Mouse (Mus musculus) spleen, postnatal 4 days (tissue): ENCODE data around the gene Mss51.
A peak's percentile ranks its signal among the peaks of the same experiment; 100 is the strongest.

Experiments
- DNase-seq, 2 experiments: peaks; one replicate each; pipeline ENCODE4 v3.0.0; 2022; ENCODE audit warnings: low spot score in 2 of 2

The Mss51 gene

DNA sequence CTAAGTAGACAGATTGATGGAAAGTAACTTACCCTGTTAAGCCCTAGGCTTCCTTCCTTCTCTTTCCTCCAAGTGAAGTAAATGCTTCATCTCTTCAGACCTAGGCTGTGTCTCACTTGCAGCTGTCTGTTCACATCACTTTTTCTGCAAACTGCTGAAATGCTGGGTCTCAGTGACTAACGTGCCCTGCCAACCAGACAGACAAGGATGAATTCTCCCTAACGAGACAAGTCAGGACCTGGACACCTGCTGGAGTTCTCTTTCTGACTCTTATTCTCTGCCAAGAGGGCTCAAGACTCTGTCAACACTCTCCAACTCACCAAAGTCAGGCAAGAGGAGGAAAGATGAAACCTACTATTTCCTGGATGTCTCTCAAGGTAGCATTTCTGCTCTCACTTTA lies at the start of gene Mss51:
Gene Mss51 (minus strand): TSS at position 299 of the 400 bp plus-strand sequence.
- DNase-seq, result no peak

DNA sequence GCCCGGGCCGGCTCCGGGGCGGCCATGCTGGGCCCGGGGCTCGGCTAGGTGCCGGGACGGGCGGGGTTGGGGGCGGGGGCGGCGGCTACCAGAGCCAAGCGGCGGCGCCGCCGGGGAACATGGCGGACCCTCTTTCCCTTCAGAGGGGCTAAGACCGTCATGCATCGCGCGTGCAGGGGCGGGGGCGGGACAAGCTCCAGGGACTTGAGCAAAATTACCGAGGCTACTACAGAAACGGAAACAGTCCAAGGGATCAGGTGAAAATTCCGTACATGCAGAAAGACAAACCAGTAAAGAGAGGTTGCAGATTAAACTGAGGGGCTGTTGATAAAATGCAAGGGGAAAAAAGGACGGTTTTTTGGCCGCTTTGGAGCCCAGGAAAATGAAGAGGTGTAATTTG lies 49.7 kb upstream of the Mss51 start, which contains the start of gene Ppp3cb:
Gene Ppp3cb (minus strand): TSS at position 159 of the 400 bp plus-strand sequence.
- peak; percentile 78 to 88 for DNase-seq

DNA sequence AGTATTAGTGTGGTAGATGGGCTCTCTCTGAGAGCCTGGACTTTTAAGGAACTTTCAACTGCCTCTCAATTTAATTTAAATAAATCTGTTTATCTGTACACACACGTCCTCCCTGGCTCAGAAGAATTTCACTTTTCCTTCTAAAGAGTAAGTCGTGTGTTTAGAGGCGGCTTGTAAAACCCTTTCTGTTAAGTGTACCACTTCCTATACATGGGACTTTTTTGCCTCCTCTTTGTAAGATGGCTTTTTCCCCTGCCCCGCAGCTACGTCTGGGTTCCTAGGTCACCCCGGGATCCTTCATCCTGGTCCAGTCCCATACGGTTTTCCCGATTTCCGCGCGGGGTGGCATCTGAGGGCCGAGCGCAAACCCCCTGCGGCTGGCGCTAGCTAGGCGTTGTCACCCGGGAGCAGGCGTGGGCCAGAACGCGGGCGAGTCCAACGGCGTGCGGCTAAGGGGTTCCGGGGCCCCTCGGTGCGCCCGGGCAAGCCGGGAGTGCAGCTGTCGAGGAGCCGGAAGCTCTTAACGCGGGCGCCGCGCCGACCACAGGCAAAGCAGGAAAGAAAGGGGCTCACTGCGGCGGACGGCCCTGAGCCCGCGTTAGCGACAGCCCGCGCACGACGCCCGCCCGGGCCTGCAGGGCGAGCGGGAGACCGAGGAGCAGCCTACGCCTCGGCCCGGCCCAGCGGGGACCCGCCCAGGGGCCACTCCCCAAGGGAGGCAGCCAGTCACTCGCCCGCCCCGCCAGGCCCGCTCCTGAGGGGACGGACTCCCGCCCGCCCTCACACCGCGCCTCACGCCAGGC lies 49.0 kb upstream of the Mss51 start:
- peak; percentile 94 to 97 for DNase-seq

DNA sequence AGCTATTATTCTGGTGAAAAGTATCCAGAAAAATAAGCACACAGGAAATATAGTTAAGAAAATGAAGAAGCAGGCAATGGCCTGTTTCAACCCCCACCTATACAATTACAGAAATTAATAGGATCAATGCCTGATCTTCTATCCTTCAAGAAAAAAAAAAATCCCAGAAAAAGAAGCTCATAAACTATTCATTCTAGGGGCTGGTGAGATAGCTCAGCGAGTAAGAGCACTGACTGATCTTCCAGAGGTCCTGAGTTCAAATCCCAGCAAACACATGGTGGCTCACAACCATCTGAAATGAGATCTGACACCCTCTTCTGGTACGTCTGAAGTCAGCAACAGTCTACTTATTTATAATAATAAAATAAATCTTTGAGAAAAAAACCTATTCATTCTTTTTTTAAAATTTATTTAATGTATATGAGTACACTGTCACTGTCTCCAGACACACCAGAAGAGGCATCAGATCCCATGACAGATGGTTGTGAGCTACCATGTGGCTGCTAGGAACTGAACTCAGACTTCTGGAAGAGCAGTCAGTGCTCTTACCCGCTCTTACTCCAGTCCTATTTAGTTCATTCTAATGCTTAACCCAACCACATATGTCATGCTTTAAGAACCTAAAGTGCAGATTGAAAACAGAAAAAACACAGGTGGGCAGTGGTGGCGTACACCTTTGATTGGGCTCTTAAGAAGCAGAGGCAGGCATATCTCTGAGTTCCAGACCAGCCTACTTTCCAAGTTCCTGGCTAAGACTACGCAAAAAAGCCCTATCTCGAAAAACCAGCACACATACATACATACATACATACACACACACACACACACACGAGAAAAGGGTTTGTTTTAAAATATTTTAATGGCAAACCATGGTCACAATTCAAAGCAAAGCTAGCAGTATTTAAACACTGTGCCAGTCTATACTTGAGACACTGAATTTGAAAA lies 48.0 kb upstream of the Mss51 start:
- DNase-seq, result peak in 1 of 2 experiments; percentile 35

DNA sequence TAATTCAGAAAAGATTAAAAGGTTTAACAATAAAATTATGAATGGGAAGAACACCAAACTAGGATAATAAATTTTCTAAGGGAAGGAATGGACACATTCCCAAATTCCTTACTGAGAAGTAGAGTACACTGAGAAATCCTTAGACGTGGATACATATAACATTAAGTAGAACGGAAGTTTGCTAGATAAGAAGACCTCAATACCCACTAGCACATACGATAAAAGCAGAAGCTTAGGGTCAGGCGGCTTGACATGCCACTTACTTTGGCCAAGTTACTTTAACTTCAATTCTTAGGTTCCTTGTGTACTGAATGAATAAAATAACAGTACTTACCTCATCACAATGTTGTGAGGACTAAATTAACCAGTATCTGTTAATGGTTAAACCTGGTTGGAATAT lies 32.9 kb upstream of the Mss51 start:
- DNase-seq, result no peak

DNA sequence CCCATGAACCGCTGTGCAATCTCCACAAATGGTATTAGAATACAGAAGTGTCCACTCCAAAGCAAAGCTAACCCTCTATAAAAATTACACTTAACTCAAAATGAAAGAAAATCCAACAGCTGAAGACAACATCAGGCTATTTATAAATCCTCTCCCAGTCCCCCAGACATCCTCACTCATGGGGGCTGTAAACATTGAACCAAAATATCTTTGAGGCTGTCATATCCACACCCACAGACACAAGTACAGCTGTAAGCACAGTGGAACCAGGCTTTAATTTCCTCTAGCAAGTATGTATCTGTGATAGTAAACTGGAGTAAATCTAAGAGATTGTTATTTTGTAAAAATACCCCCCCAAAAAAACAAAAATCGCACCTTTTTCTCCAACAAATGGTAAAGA lies 23.5 kb upstream of the Mss51 start:
- DNase-seq, result no peak

DNA sequence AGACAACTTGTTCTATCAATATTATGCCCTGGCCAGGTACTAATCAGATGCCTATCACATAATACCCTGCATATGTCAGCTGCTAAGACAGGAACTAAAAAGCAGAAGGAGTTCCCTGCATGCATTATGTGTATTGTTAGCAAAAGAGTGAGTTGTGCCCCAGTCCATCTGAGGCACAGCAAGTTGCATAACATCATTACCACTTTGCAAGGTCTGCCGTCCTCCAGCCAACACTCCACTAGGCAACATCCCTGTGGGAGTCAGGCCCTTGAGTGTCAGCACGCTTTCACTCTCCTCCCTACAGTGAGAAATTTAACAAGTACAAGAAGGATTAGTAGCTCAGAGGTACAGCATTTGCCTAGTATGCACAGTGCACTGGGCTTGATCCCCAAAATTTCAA lies 11.7 kb upstream of the Mss51 start:
- DNase-seq, result no peak

DNA sequence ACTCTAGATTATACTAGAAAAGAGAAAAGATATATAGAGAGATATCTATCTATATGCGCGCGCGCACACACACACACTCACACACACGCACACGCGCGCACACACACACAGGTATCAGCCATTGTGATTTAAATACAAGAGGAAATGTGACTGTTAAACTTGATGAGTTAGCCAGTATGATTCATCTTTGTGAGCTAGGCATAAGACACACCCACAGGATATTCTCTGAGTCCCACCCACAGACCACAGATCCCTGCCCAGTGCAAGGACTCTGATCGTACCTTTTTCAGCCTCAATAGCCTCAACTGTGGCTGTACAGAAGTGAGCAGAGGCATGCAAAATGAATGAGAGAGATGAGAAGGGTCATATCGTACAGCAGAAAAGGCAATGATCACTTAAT lies 6.3 kb upstream of the Mss51 start:
- no peak for DNase-seq

DNA sequence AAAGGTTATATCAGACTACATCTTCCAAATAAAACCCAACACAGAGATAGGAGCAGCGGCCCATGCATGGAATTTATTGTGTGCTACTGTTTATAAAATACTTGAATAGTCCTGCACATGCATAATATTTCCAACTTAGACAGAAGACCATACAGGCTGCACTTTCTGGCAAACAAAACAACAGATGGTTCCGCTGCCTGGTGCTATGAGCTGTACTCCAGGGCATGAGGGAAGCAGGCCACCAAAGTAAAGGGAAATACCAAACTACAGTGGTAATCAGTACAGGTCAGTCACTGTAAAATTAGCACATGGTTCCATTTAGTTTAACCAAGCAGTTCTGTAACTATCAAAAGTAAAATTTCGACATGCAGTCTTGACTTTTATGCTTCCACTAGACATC lies 3.3 kb upstream of the Mss51 start:
- no peak for DNase-seq

DNA sequence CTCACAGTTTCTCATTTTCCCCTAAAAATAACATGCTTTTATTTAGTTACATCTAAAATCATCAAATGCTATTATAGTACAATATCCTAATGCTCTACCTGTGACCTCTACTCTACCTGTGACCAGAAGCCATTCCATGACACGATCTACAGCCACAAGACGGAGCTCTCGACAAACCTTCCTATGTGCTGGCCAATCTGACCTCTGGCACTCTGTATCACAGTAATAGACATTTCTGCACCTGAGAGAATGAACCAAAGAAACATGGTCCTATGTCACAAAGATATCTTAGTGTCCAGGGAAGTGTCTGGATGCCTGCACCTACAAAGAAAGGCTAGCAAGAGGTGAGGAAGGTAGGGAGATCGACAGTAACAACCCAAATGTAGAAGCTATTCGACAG lies 10.7 kb downstream of the Mss51 start:
- DNase-seq, result no peak

DNA sequence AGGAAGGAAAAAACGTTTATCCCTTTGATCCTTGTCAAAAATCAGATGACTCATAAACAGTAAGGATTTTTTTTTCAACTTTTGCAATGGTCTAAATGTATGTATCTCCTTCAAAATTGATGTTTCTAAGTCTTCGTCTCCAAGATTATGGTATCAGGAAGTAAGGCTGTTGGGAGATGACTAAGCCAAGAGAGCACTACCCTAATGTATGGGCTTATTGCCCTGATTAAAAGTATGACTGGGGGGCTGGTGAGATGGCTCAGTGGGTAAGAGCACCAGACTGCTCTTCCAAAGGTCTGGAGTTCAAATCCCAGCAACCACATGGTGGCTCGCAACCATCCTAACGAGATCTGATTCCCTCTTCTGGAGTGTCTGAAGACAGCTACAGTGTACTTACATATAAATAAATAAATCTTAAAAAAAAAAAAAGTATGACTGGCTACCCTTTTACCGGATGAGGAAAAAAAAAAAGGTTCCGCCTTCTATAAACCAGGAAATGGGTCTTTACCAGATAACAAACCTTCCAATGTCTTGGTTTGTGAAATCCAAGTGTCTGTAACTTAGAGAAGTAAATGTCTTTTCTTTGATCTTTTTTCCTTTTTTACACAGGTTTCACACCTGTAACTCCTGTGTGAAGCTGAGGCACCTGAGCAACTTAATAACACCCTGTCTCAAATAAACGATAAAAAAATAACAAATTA lies 14.5 kb downstream of the Mss51 start:
- DNase-seq, result no peak

DNA sequence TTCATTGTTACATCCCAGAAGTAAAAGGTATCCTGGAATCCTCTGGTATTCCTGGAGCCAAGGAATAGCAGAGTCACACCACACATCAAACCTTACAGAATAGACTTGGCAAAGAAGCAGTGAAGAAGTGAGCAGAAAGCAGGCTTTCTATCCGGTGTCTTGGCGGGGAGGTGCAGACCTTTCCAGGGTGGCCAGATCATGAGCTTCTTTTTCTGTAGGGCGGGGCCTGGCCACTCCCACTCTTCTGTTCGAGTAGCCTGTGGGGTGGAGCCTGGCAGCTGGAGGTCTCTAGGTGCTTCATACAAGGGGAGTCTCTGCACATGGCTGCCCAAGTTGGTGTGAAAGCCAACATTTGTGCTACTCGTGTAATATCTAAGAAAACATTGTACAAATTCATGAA lies 15.5 kb downstream of the Mss51 start:
- peak; percentile 52 to 73 for DNase-seq

DNA sequence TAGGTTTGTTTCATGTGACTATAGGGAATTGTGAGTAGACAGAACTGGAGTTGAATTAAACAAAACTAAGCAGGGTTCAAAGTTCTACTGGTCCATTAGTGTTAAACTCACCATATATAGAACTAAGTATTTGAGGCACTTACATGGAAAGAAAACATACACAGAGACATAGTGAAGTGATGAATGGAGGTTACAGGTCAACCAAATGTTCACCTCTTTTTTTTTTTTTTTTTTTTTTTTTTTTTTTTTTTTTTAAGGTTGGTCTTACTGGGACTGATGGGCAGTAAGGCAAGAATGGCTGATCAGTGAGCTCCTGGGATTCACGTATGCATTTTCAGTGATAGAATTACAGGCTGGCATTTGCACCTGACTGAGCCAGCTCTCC lies 16.5 kb downstream of the Mss51 start:
- DNase-seq, result no peak

DNA sequence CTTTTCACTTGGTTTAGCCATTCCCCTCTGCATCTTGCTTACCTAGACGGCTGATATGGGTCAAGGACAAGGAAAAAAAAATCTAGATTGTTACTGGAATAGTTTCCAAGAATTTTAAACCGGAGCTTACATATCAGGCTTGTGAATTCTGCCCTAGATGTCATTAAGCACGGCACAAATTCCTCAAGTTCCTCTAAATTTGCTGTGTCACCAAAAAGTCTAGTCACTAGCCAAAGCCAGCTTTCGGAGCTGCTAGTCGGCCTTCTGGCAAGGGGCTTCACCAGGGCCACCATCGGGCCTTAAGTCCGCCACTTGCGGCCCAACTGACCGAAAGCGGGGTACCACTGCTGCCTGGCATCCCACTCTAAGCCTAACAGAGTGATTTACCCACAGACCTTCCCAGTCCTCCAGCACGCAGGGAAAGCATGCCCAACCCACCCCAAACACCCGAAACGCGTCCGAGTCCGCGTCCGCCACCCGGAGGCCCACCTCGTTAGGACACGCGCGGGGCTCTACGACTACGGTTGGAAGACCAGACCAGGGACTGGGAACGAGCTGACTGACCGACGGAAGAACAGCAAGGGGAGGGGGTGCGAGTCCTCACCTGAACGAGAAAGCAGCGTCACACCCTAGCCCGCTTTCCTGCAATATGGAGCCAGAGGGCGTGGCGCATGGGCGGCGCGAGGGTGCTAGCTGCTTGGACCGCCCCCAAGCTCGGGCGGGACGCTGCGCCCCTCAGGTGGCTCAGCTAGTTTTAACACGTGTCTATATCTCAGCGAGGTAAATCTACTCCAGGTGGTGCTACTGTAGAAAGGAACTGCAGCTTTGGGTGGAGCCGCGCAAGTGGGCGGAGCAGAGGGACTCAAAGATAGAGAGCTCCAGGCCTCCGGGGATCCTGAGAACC lies 17.2 kb downstream of the Mss51 start, which contains the start of gene Anxa7:
Gene Anxa7 (minus strand): TSS at position 843 of the 904 bp plus-strand sequence.
- peak; percentile 74 to 86 for DNase-seq

DNA sequence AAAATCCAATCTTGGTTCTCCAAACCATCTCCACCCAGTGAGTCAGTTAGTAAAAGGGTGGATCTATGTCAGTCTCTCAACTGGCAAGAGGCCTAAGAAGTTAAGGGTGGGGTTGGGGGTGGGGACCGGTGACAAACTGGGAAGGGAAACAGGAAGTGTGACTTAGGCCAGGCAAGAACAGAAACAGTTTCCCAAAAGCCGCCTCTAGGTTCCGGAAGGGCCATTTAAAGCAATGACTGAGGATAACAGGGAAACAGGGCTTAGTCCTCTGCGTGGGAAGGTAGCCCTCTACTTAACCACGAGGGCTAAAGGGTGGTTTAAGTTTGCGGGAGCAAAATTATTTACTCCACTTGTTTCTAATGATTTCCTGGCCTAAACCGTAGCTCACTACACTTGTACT lies 17.9 kb downstream of the Mss51 start:
- DNase-seq, result peak; percentile 44 to 65

DNA sequence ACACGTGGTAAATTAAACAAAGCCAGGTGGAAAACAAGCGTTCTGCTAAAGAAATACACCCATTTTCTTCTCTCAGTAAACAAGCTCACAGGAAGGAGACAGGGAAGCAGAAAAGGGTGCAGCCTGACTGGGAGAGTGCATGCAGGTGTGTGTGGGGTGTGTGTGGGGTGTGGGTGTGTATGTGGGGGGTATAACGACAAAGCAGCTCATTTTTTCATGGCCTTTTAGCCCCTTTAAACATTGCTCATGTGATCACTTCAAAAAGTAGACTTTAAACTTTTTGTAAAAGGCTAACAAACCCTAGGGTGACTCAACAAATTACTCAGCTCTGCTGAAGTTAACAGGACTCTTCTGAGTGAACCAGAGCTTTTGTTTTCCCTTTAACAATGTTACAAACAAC lies 18.3 kb downstream of the Mss51 start:
- DNase-seq, result no peak

DNA sequence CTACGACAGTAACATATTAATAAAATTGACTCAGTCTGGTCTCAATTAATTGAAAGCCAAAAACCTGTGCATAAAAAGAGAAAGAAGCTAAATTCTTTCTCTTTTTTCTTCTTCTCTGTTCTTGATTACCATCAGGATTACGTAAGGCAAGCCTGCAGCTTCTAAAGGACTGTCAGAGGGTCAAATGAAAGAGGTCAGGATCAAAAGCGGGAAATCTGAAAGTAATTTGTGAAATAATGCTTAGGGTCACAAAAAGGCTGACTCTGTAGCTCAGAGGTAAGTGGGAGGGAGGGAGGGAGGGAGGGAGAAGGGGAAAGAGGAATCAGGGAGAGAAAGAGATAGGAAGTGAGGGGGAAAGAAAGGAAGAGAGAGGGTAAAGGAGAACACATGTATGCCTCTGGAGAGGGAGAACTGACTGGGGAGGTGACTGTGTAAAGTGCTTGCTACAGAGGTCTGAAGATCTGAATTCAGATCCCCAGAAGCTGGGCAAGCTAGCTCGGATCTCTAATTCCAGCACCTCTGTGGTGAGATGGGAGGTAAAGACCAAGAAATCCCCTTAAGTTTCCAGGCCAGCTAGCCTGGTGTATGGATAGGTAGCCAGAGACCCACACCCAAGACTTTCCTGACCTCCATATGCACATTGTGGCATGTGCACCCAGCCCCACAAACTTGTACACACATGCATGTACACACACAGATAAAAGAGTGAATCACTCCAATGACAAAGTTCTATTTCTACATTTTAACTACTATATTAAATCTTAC lies 19.3 kb downstream of the Mss51 start:
- DNase-seq, result no peak

DNA sequence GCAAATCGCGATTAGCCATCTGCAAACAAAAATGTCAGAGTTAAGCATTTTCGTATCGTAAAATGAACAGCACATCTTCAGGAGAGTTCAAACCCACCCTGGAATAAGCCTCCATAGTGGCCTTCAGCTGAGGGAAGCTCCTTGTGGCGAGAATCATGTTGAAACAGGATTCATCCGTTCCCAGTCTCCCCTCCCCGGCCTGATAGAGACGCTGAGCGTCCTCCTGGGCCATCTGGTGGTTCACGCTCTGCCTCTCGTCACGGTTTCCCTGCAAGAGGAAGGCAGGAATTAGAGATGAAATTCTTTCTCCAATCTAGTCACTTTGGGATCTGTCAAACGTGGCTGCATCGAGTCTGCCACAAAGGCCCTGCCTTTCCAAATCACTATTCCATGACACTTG lies 36.5 kb downstream of the Mss51 start:
- no peak for DNase-seq

DNA sequence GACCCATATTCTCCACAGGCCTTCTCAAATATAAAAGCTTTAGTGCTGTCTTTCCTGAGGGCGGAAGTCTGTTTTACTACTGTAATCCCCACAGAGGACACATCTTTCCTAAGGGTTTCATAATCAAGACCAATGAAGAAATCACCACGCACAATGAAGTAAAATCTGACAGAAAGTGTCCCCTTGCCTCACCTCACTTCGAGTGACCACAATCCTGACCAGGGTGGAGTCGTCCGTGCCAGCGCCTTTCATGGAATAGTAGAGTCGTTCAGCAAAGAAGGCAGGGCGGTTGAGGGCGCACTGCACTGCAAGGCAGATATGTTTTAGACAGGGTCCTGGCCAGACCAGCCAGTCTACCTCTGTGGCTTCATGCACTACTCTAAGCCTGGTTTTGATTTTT lies 38.3 kb downstream of the Mss51 start:
- DNase-seq, result no peak

DNA sequence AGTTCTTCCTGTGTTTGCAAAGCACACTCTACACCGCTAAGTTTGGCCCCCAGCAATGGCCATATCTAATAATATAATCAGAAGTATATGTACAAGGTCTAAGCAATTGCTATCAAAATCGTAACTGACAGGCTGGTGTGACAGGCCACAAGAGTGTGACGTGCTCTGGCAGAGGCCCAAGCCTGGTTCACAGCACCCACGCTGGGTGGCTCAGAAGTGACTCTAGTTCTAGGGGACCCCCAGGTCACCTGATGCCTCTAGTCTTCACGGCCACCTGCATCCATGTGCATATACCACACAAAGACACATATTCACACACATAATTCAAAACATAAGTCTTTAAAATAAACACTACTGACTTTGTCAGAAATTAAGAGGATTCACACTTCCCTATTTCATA lies 43.8 kb downstream of the Mss51 start:
- DNase-seq, result no peak
